Mouse (Mus musculus) layer of hippocampus, adult 2 months (tissue): ENCODE data around the gene Elavl2. TPM values are rescaled to one million over a fixed set of nuclear protein-coding genes. Genes with fewer than 3 reads are reported as not detected.

Source experiments
- DNase-seq, 2 experiments: peaks; one replicate each; pipeline ENCODE4 v3.0.0; 2022; ENCODE audit warnings: low spot score in 2 of 2
- H3K27ac ChIP-seq: fragments of 200-600 bp; 2 replicates; pipeline ENCODE4 v1.8.1; 2022
- H3K4me3 ChIP-seq: fragments of 200-600 bp; 2 replicates; pipeline ENCODE4 v1.8.1; 2022; ENCODE audit warnings: mild to moderate bottlenecking
- CTCF ChIP-seq: fragments of 200-600 bp; conservative IDR thresholded peaks from 2 replicates; pipeline ENCODE4 v1.8.1; 2022; ENCODE audit warnings: antibody characterized with exemption, mild to moderate bottlenecking, moderate library complexity
- total RNA-seq, 2 experiments: library from RNA; stranded (reverse); gene quantifications; 2 replicates each; pipeline ENCODE4 v1.2.3; 2021

Gene Elavl2
- total RNA-seq, 2 experiments from 2014 or later, result 89.2 to 108 TPM

DNA sequence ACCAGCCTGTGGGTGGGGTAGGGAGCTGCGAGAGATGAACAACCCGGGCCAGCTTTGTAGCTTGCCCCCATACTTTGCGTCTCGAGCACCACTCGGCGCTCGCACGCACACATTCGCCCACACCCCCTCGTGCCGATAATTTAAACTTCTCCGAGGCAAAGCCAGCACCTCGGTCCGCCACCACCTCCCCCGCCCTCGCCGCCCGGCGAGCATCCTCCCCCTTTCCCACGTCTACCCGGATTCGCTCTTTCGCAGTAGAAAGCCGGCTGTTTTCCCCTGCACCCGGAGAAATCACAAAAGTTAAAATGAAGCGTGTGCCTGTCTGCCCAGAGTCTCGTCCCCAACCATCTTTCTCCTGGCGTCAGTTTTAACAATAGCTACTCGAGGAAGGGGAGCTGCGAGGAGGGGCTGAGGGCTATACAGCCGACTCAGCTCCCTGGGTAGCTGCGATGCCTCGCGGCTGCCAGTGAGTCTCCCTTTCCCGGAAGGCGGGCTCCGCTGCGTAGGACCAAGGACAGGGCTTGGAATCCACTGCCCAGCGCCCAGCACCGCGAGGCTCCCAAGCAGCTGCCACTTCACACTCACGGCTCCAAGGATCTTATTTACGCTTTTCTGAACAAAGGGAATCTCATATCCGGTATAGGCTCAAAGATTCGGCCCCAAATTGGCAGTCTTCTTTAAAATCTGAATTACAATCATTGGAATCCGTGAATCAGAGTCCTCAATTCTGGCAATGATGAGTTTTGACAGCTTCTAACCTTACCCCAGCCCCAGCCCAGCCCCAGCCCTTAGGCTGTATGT, 25.8 kb downstream of the Elavl2 start:
- peak in 1 of 2 experiments; percentile 26 for DNase-seq
- Histone ChIP-seq H3K4me3 (peak overlapping the region; percentile 69), H3K27ac (peak overlapping the region; percentile 73)
- TF ChIP-seq CTCF, result no peak

DNA sequence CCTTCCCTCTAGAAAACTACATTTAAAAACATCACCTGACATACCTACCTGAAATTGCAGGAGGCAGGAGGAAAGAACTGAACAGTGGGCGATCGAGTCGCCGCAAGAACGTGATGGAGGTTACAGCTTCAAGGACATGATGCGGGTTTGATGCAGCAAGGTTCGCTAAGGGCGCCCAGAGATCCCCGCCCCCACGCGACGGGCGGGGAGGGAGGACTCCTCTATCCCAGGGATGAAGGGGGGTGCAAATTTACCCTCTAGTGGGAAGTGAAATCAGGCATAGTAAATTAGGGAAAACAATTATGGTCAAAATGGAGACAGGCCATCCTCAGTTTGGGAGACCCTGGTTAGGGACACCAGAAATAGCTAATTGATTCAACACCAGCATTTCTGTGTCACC, 27.7 kb downstream of the Elavl2 start:
- Histone ChIP-seq H3K4me3 (no peak overlapping the region; the same call in 1 of the 2 replicates), H3K27ac (no peak overlapping the region)
- TF ChIP-seq CTCF, result no peak
- DNase-seq, result no peak

DNA sequence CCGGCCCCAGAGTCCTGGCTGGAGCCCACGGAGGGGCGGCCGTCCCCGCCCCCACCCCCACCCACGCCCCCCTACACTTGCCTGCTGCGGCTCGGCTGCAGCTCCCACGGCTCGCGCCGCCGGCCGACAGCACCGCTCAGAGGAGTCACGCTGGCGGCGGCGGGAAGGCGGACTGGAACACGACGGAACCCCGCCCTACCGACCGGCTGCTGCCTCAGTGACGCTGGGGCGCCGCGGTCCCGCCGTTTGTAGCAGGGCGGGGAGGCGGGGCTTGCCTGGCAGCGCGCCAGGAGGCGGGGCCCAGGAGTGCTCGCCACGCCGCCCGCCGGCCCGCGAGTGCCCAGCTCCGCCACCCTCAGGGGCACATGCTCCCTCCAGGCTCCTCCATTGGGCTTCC, 28.8 kb downstream of the Elavl2 start:
- no peak for TF ChIP-seq CTCF
- Histone ChIP-seq H3K27ac (peak overlapping the region; percentile 79), H3K4me3 (peak overlapping the region; percentile 71)
- peak; percentile 77 to 79 for DNase-seq

DNA sequence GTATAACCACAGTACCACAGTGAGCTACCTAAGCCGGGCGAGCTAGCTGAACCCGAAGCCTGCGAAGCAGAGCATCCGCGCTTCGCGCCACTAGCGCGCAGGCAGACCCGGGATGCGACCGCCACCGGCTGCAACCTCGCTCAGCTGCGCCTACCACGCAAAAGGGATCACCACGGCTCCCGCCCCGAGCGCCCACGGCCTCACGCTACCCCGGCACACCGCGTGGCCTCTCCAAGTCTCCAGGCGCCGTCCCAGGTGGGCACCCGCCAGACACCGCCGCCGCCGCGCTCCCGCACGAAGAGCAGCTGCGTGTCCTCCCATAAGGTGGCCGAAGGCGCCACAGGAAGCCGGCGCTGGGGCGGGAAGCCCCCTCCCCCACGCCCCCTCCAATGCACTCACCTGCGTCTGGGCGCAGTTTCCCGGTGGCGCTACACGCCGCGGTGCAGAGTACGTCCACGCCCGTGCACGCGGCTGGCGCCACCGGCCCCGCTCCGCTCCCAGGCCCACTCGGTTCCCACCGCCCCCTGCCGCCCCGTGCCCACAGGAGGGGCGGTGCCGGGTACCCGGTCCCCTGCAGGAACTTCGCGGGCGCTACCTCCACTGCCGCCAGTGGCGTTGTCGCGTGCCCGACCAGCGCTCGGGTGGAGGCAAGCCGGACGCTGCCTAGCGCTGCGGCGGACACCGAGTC, 29.3 kb downstream of the Elavl2 start:
- no peak for TF ChIP-seq CTCF
- peak in 1 of 2 experiments; percentile 44 for DNase-seq
- Histone ChIP-seq H3K27ac (peak overlapping the region; percentile 79), H3K4me3 (peak overlapping the region; percentile 71)

DNA sequence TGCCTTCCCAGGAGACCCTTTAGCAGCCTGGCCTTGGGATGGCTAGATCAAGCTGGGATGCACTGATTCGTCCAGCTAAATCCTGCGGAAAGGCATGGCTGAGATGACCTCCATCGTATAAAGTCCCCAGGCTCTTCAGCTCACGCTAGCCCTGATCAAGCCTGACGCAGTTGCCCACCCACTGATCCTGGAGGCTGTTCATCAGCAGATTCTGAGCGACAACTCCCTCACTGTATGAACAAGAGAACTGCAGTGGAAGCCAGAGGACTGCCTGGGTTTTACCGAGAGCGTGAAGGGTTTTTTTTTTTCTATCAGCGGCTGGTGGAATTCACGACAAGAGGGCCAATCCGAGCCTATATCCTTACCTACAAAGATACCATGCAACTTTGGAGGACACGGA, 35.3 kb downstream of the Elavl2 start:
- no peak for TF ChIP-seq CTCF

DNA sequence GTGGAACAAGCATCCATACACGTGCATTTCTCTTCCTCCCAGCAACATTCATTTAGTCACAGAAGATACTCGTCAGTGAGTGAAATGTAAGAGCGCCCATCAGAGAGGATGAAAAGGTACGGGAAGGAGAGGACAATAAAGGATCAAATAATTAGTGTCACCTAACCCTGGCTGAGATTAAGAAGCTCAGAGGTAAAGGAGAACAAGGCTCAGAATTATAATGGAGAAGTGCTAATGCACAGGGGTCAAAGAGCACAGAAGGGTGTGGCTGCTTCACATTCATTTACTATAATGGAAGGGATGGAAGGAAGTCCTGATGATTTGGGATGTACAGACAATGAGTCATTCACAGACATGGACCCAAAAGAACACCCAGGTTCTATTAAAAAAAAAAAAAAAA, 36.6 kb downstream of the Elavl2 start:
- no peak for DNase-seq
- no peak overlapping the region for H3K4me3 ChIP-seq
- TF ChIP-seq CTCF, result no peak
- H3K27ac ChIP-seq, result no peak overlapping the region

More for the DNA sequence above, 35.3 kb downstream of the Elavl2 start:
- DNase-seq, result no peak
- Histone ChIP-seq H3K4me3 (no peak overlapping the region), H3K27ac (no peak overlapping the region)

DNA sequence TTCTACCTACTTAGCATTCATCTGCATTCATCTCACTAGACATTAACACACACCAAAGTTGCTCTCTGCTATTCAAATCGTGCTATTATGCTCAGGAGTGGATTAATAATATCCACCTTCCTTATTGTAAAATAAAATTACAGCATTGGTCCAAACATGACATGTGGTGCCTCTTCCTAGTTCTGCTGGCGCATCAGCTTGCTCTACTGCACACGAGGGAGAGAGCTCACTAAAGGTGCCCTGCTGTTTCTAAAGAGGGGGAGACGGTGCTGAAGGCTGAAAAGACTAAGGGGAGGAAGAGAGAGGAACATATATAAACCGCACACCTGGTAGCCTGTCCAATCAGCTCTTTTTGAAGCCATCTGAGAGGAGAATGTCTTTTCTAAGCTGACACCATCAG, 38.1 kb downstream of the Elavl2 start:
- no peak overlapping the region for H3K4me3 ChIP-seq
- H3K27ac ChIP-seq, result 0 out of 2 replicates have a peak overlapping the region, but pooled peaks have one; percentile 23
- no peak for DNase-seq
- no peak for TF ChIP-seq CTCF

DNA sequence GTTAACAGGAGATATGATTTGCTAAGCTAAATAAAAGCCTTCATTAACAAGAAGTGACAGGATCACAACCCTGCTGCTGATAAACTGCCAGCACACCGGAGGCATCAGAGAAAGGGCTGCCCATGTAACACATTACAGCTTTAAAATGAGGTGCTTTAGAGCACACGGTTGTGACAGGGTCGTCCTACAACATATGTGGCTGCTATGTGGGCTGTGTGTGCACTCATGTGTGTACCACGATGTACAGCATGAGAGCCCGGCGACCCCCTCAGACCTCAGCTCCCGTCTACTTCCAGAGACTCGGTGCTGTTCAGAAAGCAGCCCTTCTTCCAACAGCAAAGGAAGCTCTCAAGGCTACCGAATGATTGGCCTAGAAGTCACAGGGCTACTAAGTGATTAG, 47.4 kb downstream of the Elavl2 start:
- Histone ChIP-seq H3K4me3 (no peak overlapping the region), H3K27ac (no peak overlapping the region; the same call in 1 of the 2 replicates)
- no peak for TF ChIP-seq CTCF
- DNase-seq, result no peak

DNA sequence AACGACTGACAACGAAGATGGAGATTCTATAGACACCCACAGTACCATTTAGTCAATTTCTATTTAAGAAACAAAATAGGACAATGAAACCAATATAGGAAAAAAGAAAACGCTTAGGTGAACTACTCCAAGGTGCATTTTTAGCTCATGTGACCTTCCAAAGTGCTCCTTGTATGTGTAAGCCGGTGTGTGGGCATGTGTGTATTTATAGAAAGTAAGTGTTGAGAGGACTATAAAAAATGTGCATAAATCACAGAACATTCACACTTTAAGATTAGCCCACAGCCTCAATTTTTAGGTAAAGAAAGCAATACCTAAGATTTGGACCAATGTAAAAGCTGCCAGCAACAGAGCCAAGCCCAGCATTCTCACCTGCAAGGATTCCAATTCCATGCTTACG, 51.0 kb downstream of the Elavl2 start:
- no peak overlapping the region for H3K4me3 ChIP-seq
- no peak overlapping the region for H3K27ac ChIP-seq
- no peak for TF ChIP-seq CTCF
- DNase-seq, result no peak

DNA sequence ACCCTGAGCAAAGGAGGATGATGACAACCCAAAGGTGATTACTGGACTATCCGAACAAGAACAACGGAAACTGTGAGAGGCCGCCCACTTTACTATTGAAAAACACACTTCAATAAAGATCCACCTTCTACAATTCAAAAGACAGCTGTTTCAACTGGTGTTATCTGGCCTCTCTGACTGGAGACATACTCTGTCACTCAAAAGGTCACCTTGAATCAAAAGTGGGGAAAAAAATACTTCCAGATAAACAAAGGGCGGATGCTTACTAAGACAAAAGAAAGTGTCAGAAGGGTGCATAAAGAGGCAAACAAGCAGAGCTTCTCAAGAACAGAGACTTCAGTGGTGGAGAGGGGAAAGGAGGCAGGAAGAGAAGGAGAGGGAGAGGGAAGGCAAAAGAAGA, 66.4 kb downstream of the Elavl2 start:
- DNase-seq, result no peak
- Histone ChIP-seq H3K27ac (no peak overlapping the region), H3K4me3 (no peak overlapping the region)
- no peak for TF ChIP-seq CTCF

DNA sequence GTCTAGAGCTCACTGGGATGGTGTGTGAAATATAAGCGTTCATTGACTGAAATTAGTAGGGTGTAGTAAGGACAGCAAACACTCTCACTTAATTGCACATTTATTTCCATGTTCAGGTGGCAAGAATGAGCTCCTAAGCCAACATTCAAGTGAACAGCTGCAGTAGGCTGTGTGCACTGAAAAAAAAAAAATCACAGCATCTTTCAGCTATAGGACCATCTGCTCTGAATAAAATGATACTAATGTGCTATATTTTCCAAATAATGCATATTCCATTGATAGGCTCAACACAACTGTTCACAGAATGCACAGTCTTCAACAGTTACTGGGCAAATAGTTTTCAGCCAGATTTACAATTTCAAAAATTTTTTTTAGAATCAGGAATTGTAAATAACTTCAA, 89.8 kb downstream of the Elavl2 start:
- no peak for TF ChIP-seq CTCF
- H3K4me3 ChIP-seq, result no peak overlapping the region
- no peak overlapping the region for H3K27ac ChIP-seq
- no peak for DNase-seq

DNA sequence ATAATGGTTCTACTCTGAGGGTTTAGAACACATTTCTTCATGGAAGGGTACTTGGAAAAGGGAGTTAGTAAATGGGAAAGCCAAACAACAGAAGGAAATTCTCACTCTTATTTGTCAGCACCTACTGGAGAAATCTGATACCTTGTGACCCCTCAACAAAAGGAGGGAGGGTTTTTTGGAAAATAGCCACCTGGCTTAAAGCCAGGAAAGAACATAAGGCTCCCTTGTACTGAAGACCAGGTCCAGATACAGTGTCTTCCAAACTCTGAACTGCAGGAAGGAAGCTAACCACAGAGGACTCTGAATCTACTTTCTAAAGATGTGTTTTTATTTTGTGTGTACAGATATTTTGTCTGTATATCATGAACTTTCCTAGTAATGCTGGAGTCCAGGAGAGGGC, 102.9 kb downstream of the Elavl2 start:
- no peak for TF ChIP-seq CTCF
- DNase-seq, result no peak
- H3K27ac ChIP-seq, result 0 out of 2 replicates have a peak overlapping the region, but pooled peaks have one; percentile 14
- H3K4me3 ChIP-seq, result no peak overlapping the region

DNA sequence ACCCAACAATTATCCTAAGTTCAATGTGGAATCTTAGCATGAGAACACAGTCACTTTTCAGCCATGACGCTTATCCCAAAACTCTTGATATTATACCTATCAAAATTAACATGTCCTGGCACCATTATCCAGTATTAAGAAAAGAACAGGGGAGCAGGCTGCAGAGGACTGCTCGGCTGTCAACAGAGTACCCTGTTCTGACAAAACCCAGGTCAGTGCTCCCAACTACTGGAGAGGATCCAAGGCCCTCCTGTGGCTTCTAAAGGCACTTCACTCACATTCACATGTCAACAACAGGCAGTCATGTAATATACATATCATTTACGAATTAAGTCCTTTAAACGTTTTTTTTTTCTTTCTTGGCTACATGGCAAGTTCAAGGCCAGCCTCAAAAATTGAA, 105.3 kb downstream of the Elavl2 start:
- no peak overlapping the region for H3K27ac ChIP-seq
- 0 out of 2 replicates have a peak, but pooled peaks have one; percentile 10 for TF ChIP-seq CTCF
- H3K4me3 ChIP-seq, result no peak overlapping the region
- no peak for DNase-seq

DNA sequence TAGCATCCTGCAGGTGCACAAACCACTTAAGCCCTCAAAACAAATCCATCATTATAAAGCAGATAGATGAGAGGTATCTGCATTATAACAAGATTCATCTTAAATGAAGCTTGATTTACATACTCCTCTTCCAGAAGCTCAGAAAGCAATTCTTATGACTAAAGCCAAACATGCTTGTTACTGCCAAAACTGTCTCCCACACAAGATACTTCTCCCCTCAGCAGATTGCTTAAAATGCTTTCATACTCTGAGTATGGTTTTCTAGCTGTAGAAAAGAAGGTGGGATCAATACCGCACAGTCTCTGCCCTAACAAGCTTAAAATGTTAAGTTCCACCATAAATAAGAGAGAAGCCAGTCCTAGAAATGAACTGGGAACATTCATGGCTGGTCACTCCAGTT, 109.1 kb downstream of the Elavl2 start:
- peak in 1 of 2 experiments; percentile 19 for DNase-seq
- no peak for TF ChIP-seq CTCF
- peak overlapping the region; percentile 19; the same call in 1 of the 2 replicates for H3K27ac ChIP-seq
- H3K4me3 ChIP-seq, result no peak overlapping the region
